Mouse (Mus musculus): Measurements from ENCODE around the gene Fam107b.

DNA sequence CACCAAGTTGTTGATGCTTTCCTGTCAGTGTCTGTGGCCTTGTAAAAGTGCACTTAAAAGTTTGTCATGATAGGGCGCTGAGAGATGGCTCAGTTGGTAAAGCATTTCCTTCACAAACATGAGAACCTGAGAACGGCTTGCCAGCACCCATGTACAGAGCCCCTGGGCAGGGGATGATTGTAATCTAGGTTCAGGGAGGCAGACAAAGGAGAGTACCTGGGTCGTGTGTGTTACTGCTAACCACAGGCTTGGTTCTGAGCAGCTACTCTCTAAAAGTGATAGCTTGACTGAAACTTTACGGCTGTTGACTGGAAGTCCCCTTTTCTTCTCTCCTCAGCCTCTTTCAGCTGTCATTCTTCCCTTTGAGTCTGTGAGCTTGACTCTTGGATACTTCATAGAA, 147.6 kb downstream of the Fam107b start:
- TF ChIP-seq CTCF (IDR thresholded peaks at IDR 0.05; ENCODE audit: insufficient read depth, low read length) (no peak), POLR2A (IDR thresholded peaks at IDR 0.05; ENCODE audit: borderline replicate concordance, extremely low read depth, low read depth, low read length) (no peak)

Data from lung, adult 2 months (tissue).